Mouse (Mus musculus) layer of hippocampus, adult 18-20 months (tissue): ENCODE measurements around the gene Slc10a1. TPM values are rescaled to one million over a fixed set of nuclear protein-coding genes. Genes with fewer than 3 reads are reported as not detected.

Source experiments
- DNase-seq, 2 experiments: peaks; one replicate each; pipeline ENCODE4 v3.0.0; 2022; ENCODE audit warnings: low spot score in 2 of 2
- total RNA-seq, 2 experiments: library from RNA; stranded (reverse); gene quantifications; 2 replicates each; pipeline ENCODE4 v1.2.3; 2021

The Slc10a1 gene
- total RNA-seq, 2 experiments from 2014 or later: not detected

DNA sequence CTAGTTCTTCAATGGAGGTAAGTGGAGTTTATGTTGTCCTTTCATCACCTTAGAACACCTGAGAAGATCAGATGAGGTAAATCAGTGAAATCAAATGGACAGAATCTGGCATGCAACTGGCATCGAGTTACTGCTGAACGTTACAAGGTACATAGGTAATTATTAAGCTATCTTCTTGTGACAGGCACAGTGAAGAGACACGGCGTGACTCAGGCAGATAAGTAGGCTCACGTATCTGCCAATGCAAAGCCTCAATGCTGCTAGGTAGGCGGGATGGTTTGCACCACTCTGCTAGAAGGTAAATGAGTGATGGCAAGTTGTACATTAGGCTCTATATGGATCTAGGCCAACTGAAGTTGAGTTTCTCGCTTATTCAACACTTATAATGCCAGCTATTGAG is 38.4 kb downstream of the Slc10a1 start:
- DNase-seq: no peak

DNA sequence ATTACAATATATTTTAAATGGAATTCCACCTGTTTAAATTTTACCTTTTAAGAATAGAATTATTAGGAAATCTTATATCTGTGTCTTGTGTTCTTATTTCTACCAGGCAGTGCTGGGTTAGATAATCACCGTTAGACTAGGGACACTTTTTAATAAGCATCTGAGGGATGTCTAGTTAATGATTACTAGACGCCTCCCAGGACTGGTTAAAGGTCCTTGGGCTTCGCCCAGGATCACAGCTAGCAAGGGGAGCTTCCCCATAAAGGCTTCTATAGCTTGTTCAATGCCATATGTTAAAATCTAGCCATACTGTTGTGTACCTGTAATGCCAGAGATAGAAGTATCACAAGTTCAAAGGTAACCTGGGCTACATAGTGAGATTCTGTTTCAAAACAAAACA is 39.6 kb downstream of the Slc10a1 start:
- no peak for DNase-seq

DNA sequence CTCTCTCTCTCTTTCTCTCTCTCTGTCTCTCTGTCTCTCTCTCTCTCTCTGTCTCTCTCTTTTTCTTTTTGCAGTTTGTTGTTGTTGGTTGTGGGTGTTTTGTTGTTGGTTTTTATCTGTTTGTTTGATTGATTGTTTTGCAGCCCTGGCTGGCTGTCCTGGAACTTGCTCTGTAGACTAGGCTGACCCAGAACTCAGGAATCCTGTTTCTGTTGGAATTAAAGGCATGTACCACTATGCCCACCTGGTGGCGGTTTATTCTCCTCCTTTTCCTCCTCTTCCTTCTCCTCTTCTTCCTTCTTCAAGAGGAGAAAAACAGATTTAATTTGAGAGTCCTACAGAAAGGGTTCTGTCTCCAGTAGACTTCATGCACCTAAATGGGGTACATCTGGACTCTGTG is 41.0 kb downstream of the Slc10a1 start:
- no peak for DNase-seq

DNA sequence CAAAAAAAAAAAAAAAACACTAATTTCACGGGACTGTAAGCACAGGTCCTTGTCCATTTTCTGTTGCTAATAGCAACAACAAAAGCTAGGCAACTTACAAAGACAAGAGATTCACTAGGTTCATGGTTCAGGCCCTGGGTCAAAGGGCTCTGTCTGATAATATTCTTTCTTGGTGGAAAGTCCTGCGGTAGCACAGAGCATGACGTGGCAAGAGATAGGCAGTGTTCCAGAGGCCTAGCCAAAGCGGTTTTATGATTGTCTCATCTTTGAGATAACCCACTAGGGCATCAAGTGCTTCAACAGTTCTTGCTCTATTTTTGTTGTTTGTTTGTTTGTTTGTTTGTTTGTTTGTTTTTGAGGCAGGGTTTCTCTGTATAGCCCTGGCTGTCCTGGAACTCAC is 42.0 kb downstream of the Slc10a1 start:
- DNase-seq: no peak

DNA sequence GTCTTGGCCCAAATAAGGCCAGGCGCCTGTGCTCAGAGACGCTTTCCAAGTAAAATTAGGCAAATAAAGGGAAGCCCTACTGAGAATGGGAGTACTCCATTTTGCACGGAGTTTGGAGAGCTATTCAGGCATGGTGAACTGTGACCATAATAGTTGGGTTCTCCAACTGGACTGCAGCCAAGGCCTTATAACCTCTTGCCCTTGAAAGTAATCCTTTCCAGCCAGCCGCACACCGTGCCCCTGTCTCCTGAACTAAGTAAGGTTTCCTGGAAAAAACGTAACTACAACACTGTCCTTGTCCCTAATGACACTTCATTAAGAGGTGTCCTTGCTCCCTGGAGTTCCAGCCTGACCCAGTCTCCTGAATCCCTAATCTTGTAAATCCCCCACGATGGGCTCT is 42.6 kb downstream of the Slc10a1 start:
- no peak for DNase-seq

DNA sequence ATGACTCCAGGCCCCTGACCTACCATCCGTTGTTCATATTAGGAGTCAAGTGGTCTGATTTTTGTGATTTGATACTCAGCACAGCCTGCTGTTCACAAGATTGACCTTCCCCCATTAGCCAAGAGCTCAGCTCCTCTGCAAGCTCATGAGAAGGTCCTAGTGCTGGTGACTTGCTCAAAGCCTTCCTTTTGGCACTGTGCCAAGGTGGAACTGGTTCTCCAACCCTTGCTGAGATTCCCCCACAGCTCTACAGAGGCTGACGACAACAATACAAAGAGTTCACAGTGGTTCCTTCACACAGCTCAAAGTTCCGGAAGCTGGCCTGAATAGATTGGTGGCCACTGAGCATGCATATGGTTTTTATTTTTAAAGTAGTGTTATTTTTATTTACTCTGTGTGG is 44.3 kb downstream of the Slc10a1 start:
- no peak for DNase-seq

DNA sequence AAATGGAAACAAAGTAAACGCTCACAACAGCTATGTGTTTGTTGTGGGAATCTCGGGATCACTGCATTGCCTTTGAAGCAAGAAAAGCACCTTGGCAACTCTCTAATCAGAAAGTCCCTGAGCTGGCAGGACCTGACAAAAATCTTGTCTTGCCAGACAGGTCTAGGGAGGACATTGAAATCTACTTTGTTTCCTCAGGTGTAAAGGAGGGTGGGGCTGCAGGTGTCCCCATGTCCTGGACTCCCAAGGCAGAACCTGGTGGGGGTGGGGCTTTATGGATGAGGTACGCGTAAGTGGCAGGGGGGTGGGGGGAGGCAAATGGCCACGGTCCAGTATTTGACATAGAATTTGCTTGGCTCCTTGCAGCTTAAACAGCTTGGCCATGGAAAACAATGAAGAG is 44.9 kb downstream of the Slc10a1 start:
- no peak for DNase-seq

DNA sequence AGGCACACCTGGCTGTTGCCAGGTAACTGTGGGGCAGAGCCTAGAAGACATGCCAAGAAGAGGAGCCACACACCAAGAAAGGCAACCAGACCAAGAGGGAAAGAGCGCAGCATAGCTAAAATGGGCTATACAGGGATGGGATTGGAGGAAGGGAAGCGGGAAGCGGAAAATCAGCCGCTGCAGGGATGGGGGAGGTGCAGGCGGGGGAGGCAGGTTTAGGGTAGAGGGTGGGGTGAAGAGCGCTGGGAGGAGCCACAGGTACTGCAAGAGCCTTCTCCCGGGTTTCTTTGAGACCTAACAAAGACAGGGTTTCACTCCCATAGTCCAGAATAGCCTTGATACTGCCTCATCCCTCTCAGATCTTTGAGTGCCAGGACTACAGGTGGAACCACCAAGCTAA is 45.6 kb downstream of the Slc10a1 start:
- DNase-seq: no peak

DNA sequence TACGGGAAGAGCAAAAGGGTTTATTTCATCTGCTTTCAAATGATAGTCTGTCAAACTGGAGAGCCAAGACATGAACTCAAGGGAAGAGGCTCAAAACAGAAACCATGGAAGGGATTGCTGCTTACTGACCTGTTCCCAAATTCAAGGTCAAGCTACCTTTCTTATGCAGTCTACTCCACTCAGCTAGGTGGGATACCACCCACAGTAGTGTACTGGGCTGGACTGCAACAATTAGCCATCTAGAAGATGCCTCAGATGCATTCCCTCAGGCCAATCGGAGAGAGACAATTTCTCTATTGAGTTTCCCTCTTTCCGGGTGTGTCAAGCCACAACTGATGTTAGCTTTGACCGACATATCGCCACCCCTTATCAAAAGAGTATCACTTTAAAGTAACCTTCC is 47.2 kb downstream of the Slc10a1 start:
- DNase-seq: no peak

DNA sequence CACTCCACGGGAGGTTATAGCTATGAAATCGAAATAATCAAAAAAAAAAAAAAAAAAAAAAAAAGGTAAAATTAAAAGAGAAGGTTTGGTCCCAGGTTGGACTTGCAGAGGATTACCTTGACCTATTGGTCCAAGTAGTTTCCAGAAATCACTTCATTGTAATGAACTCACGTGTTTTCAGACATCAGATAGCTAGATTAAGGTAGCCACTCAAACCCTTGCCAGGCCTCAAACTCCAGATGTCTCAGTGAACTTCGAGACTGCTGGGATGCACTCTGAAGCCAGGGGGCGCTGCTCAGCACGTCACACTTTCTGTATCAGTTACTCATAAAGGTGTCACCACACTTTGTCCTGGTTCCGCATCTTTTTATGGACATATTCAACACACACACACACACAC is 50.7 kb downstream of the Slc10a1 start:
- no peak for DNase-seq

DNA sequence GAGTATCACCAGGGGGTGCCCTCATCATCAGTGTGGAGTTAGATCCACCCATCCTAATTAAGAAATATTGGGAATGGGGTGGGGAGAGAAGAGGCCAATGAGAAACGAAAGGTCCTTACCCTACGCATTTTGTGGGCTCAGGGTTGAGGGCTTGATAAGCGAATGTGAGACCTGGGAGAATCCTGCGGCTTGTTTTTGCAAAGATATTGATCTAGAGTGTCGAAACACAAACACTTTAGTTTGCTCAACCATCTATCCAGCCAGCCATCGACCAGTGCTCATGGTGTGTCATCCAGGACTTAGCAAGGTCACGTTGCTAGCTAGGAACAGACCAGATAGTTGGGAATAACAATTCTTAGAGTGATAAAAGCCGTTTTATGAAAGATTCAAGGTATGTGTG is 58.9 kb downstream of the Slc10a1 start:
- DNase-seq: no peak

Other genes starting within 250 kb of the Slc10a1 start
- gene Ccdc177, start 208.0 kb downstream of the Slc10a1 start, total RNA-seq: 10 to 100 TPM; 16.2 to 16.3 TPM
- gene Susd6, start 178.2 kb downstream of the Slc10a1 start, total RNA-seq: 10 to 100 TPM; 64.0 to 76.3 TPM
- gene Srsf5, start 23.2 kb downstream of the Slc10a1 start, total RNA-seq: 100 to 1,000 TPM; 278 to 306 TPM
- 10 to 100 TPM in 1 of 2 experiments, 1 to 10 TPM in 1; 9.6 to 11.4 TPM for gene Smoc1, start 58.1 kb upstream of the Slc10a1 start, total RNA-seq